Mouse (Mus musculus) cerebellum, adult 8-10 months (tissue): ENCODE data around the gene 9930021J03Rik.

Experiments used
- DNase-seq: peaks from one replicate; pipeline ENCODE4 v3.0.0; 2022

9930021J03Rik gene

DNA sequence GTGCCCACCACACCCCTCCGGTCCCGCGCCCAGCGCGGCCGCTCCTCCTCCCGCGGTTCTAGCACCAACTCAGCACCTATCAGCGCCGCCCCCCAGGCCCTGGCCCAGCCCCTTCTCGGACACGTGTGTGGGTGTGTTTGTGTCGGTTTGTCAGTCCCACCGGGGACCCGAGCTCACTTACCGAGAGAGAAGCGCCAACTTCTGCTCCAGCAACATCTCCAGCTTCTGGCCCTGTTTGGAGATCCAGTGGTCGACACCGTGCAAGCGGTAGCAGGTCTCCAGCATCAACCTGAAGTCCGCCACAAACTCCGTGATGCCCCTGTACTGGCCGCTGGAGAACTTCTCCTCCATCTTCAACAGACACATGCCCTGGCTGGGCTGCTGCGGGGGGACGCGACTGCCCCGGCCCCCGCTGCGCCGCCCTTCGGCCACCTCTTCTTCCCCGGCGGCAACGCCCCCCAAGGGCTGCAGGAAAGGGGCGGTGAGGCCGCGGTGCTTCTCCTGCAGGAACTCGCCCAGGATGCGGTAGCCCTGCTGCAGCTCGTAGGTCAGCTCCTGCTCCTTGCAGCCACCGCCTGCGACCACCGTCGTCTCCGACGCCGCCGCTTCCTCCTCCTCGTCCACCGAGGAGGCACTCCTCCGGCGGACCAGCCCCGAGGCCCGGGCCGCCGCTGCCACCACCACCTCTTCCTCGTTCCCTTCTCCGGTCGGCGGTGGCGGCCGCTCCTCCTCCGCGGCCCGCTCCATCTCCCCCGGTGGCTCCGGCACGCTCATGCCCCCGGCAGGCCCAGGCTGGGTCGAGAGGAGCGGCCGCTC is 480 bp downstream of the 9930021J03Rik start:
- DNase-seq = peak; percentile 54

DNA sequence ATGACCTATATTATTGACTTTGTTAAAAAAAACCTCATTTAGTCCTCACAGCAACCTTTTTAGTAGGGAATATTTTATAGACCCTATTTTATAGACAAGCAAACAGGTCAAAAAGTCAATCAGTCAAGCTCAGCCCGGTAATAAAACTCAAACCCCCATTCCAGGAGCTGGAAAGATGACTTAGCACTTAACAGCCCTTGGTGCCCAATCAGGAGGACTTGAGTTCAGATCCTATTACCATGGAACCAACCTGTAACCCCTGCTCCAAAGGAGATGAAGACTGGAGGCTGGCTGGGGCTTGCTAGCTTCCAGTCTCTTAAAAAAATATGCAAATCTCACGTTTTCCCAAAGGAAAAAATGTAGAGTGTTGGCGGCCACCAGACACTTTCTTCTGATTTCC is 1.8 kb downstream of the 9930021J03Rik start:
- no peak for DNase-seq

DNA sequence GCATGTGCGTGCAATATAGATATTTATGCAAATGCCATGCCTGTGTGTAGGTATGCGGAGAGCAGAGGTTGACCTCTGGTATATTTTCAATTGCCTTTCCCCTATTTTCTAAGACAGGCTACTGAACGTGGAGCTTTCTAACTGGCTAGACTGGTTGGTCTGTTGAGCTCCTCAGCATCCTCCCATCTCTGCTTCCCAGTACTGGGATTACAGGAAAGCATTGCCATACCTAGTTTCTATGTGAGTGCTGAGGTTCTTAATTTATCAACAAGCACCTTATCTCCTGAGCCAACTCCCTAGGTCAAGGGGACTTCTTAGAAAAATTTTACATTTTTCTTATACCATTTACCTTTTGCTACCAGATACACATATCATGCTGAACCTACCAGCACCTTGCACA is 8.4 kb downstream of the 9930021J03Rik start:
- no peak for DNase-seq

DNA sequence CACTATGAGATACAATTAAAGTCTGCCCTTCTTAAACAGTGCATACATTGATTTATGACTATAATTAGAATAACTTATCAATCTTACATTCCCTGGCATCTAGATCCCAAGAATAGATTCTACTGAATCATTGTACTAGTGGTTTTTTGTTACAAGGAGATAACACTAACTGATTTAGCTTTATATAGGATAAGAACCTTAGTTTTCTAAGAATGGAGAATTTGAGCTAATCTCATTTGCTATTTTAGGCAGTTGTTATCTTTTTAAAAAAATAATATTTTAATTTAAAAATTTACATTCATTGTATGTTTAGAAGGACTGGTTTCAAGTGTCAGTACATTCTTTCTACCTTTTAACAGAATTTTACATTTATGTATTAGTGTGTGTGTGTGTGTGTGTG is 17.8 kb downstream of the 9930021J03Rik start:
- no peak for DNase-seq

DNA sequence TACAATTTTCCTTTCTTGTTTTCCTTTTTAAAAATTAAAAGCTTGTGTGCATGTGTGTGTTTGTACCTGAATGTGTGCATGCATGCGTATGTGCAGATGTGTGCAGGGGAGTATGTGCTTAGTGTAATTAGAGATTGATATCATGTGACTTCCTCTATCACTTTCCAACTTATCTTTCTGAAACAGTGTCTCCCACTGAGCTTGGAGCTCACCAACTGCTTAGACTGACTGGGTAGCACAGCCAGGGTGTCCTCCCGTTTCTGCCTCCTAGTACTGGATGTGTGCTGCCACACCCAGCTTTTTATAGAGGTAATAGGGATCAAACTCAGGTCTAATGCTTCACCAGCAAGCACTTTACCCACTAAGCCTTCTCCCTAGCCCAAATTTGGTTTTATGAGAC is 22.9 kb downstream of the 9930021J03Rik start:
- DNase-seq = no peak

DNA sequence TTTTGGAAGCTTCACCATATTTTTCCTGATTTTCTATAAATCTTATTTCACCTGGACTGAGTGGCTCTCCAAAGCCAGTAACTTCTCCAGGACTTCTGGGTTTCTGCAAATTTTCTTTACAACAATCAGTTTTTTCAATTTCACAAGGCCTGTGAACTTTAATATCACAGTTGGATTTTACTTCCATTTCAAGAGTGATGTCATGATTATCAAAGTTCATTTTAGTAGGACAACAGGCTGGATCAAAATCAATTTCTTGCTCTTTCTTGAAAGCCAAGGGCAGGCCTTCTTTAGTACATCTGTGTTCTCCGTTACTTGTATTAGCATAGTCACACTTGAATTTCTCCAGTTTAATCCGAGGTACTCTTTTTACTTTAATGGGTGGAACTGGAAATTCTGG is 51.9 kb downstream of the 9930021J03Rik start:
- no peak for DNase-seq

DNA sequence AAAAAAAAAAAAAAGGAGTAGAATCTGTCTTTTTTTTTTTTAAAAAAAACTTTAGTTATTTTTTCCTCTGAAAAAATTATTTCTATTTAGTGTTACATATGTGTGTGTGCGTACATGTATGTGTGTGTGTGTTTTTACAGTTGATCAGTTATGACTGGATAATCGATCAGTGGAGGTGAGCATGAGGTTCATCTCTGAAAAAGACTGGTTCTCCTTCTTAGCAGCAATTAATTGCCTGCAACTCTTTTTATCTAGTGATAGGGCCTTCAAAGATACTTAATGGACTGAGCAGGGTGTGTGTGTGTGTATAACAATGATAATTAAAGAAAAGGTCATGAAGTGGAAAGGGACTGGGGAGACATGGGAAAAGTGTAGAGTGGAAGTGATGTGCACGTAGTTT is 54.8 kb downstream of the 9930021J03Rik start:
- DNase-seq = no peak

DNA sequence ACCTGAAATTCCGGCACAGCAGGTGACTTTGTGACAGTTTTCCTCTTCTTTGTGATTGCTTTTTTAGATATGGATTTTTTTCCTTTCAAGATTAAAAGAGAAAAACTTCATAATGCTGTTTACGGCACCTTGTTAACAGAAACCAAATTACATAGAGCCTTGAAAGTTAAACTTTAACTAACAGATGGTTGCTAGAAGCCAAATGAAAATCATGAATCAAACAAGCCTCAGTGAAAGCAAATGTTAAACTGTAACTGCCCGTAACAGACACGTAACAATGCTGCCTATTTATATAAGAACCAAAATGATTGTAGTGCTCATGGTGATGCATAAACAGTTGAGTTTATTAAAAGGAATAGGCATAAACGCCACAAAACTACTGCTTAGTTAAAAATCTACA is 62.3 kb downstream of the 9930021J03Rik start:
- no peak for DNase-seq

DNA sequence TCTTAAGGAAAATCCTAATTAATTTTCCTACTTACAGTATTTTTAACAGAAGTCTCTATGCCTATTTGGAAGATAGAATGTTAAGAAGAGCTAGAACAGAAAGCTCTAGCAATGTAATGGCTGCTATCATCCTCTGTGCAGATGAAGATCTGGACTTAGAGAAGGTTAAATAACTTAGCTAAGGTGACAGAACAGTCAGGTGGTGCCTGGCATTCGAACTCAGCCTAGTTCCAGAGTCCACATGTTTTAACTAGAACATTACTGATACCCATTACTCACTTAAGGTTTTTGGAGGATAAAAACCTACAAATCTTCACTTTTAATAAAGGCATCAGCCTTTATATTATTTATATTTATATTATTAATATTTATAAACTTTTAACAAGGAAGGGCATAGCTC is 65.1 kb downstream of the 9930021J03Rik start:
- DNase-seq = no peak

DNA sequence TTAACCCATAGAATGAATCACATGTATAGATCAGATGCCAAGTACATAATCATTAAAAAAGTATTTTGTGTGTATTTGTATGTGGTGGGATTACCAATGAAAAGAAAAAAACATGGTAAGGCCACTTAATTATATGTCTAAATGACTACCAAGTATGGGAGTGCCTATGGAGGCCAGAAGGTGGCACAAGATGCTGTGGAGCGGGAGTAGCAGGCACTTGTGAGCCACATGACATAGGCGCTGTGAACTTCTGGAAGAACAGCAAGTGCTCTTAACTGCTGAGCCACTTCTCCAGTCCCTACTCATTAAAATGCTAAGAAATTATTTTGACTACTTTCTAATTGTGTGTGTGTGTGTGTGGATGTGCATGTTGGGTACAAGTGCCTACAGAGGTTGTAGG is 66.2 kb downstream of the 9930021J03Rik start:
- DNase-seq = no peak

DNA sequence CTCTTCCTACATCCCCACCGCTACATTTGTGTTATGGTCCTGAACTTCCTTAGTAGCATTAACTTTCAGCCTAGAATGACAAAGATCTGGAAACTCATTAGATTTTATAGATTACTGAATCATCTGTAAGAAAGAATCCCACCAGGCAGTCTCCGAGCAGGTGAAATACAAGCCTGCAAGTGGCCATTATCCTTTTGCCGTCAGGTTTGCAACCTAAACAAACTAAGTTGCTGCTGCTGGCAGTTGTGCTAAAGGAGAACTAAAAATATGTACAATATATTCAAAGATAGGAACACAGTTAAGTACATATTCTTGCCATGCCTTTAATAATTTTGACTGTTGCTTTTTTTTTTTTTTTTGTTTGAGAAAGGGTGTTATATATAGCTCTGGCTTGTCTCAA is 70.4 kb downstream of the 9930021J03Rik start:
- no peak for DNase-seq

DNA sequence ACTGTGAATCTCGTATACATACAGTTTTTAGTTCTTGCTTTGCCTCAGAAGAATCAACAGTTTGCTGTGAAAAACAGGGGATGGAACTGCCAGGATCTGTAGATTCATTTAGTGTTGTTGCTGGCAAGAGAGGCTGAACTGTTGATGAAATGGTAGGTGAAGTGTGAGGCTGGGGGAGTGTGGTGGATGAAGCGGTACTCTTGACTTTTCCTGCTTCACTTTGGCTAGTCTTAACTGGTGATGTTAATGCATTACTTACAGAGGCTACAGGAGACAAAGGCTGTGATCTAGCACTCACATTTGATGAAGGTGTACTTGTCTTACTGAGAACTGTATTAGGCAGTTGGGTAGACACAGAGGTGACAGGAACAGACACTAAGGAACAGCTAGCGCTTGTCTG is 87.3 kb downstream of the 9930021J03Rik start:
- no peak for DNase-seq

DNA sequence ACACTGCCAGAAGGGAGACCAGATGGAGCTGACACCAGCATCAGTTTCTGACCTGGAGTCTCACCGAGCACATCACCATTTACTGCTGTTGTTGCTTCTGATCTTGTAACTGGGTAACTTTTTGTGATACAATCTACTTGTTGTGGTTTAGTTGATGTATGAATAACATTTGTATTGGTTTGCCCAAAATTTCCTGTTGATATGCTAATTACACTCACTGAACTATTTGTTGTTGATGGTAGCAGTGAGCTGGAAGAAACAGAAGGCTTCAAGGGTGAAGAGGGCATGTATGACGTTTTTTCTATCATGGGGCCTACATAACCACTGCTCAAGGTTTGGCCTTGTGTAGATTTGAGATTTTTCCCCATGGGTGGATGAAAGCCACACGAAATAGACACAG is 87.9 kb downstream of the 9930021J03Rik start:
- DNase-seq = no peak

DNA sequence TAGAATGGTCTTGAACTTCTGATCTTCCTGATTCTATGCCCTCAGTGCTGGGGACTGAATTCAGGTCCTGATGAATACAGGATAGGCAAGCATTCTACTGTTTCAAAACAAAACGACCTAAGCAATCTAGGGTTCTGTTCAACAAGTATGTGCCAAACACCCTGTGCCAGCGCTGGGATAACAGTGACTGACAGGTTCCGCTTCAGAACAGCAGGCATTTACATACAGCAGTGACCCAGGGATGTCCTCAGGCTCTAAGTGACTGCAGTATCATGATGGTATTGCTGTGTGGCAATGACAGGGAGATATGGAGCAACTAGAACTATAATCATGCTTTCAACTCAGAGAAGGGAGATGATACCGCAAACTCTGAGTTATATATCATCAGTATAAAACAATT is 92.3 kb downstream of the 9930021J03Rik start:
- DNase-seq = no peak

DNA sequence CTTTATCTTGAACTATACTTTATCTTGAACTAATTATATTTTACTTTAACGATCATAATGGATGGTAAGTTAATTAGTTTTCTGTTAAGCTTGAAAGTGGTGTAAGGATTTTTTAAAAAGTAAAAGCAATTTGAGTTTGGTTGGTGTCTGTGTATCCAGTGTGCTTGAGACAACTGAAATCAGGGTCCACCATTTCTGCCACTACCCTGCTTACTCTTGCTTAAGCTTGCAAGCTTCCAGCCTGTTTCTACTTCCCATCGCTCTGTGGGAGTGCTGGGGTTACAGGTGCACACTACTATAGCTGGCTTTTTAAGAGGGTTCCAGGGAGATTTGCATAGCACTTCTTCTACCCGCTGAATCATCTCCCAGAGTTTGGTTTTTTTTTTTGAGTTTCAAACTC is 96.3 kb downstream of the 9930021J03Rik start:
- DNase-seq = no peak

DNA sequence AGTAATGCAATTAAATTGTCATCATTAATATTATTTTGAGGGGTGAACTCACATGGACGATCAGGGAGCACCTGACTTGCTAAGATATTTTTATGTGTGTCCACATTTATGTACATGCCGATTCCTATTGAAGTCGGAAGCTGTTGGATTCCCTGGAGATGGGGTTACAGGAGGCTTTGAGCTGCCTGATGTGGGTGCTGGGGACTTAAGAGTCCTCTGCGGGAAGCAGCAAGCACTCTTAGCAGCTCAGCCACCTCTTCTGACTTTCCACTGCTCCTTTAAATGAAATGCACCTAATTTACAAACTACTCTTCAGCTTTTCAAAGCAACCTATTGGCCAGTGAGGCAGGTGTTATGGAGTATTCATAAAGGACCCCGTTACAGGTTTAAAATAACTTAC is 97.3 kb downstream of the 9930021J03Rik start:
- no peak for DNase-seq

DNA sequence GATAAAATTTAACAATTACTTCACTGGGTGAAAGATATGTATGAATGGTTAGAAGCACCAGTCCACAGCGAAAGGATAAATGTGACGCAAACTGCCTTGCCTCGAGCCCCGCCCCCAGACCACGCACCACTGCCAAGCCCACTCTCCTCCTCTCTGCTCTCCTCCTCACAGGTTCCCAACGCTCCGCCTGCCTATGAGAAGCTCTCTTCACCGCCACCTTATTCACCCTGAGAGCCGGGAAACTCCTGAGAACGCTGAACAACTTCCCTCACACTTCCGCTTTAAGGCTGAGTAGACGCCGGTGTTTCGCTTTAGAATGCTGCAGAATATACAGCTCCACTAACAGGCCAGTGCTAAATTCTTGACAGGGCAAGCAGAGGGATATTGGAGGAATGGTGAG is 97.8 kb downstream of the 9930021J03Rik start:
- DNase-seq = no peak

DNA sequence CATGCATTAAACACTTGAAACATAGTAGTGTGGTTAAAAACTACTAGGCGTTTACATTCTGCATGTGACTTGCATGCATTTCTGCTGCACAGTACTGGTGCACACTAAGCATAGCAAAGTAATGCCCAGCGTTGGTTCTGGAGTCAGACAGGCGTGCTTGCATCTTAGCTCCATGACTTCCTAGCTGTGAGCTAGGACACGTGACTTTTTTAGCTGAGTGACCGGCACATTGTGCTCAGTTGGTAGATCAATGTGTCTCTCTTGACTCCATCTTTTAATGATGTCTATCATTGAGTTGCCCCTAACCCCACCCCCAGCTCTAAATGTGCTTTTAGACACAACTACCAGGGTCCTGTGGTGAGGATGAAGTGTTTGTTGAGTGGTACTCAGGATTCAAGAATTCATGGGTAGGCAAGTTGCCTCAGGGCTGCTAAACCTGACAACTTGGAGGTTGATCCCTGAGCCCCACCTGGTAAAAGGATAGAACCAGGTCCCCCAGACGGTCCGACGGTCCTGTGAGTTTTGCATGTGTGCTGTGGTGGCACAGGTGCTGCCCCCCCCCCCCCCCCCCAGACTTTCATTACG is 98.4 kb downstream of the 9930021J03Rik start:
- DNase-seq = no peak

DNA sequence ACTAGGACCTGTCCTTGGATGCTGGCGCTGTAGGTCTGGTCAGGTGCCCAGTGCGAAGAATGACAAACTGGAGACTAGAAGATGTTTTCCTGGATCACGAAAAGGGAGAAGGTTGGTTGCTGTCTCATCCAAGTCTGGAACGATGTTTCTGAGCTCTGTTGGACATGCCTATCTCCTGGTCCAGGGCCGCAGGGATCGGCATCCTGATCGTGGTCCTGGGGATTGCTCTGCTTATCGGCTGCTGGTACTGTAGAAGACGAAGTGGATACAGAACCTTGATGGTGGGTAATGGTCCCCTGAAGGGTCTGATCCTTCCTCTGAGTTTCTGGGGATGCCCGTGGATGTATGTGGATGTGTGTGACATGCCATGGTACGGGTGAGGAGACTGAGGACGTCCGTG is 101.4 kb downstream of the 9930021J03Rik start:
- no peak for DNase-seq

DNA sequence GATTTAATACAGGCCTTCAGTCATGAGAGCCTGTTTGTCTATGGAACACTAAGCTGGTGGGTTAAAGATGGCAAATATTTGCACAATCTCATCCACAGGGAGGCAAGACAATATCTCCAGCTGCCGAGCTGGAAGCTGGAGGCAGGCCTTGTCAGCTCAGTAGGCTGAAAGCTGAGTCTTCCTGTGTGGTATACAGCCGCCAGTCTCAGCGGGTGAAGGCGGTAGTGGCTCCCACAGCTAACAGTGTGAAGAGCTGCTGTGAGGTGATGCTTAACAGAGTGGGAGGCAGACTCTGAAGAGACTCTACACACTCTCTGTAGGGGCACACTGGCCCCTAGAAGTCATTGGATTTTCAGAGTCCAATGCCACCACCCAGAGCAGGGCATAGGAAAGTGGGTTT is 104.1 kb downstream of the 9930021J03Rik start:
- DNase-seq = no peak

DNA sequence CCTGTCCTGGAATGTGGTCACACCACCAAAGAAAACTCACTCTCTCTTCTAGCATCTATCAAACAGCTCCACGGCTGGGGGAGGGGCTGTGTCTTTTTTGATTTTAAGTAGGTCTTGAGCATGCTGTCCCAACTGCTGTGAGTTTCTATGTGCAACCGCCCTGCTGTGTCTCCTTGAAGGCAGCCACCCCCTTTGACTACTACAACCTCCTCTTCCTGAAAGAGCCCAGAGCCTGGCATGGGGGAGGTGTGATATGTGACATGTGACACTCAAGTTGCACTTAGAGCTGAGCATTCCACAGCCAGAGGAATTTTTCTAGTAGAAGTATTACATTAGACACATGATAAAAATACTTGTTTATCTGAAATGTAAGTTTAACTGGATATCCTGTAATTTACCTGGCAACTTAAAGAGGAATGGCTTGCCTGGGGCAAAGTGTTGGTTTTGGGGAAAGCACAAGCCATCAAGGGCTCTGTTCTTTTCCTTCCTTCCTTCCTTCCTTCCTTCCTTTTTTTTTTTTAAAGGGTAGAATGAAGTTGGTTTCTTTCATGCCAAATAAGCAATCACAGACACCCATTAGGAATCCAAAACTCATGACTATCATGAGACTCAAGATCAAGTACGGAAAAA is 108.4 kb downstream of the 9930021J03Rik start, which contains the start of gene Mlana:
Gene Mlana, plus strand, starts transcription at position 580 of the 630 bp plus-strand sequence.
- no peak for DNase-seq

DNA sequence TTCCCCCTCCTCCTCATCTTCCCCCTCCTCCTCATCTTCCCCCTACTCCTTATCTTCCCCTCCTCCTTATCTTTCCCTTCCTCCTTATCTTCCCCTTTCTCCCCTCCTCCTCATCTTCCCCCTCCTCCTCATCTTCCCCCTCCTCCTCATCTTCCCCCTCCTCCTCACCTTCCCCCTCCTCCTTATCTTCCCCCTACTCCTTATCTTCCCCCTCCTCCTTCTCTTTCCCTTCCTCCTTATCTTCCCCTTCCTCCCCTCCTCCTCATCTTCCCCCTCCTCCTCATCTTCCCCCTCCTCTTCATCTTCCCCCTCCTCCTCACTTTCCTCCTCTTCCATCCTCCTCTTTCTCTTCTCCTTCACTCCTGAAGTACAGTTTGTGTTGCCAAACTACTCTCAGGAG is 108.9 kb downstream of the 9930021J03Rik start:
- DNase-seq = no peak

DNA sequence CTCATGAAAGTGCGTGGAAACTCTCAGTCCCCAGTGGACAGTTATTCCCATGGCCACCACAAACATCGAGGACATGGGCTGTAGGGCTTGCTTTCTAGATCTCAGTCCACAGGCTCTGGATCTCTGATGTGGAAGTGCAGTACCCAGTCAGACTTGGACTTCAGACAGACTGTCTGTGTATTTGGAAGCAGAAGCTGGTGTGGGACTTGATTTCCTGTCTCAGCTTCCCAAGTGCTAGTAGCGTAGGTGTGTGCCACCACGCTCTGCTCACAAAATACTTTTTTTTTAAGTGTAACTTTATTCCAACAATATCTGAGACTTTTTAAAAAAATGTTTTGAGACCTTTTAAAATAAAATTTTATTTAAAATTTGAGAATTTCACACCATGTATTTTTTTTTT is 109.5 kb downstream of the 9930021J03Rik start:
- no peak for DNase-seq

DNA sequence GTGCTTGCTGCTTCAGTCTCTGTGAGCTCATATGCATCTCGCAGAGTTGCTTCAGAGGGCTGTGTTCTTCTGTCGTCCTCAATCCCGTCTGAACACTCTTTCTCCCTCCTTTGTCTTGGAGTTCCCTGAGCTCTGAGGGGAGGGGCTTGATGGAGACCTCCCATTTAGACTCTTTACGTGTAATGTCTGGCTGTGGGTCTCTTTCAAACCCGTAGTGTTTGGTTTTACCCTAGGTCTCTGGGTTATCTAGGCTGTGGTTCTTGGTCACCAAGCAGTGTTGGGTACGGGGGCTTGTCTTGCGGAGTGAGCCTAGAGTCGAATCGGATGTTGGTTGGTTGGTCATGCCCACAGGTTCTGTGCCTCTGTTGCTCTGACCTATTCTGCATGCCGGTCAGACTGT is 110.7 kb downstream of the 9930021J03Rik start:
- no peak for DNase-seq
